Mouse (Mus musculus) CD8-positive naive resting alpha-beta T cell, adult 2 months (primary cell): ENCODE results near the gene 1600014C10Rik.

Experiments
- DNase-seq, 2 experiments: peaks; one replicate each; pipeline ENCODE4 v3.0.0; 2022; ENCODE audit warnings: low read depth in 2 of 2, low spot score in 2 of 2

The 1600014C10Rik gene

GRCm38 (mm10) chr7:38214473-38215214 lies 31.6 kb downstream of the 1600014C10Rik start:
- peak; percentile 16 to 26 for DNase-seq

DNA sequence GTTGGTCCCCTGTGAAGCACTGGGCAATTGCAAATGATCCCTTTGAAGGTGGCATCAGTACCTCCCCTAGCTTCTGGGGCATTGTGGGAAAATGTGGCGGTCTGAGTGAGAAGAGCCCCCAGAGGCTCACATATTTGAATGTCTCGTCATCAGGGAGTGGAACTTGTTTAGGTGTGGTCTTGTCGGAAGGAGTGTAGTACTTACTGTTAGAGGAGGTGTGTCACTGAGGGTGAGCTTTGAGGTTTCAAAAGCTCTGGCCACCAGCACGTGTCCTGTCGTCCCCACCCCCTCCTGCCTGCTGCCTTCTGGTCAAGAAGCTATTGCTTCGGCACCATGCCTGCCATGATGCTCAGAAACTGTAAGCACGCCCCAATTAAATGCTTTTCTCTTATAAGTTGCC lies 32.3 kb downstream of the 1600014C10Rik start:
- DNase-seq = no peak

GRCm38 (mm10) chr7:38215697-38216096 lies 32.7 kb downstream of the 1600014C10Rik start:
- DNase-seq = no peak

DNA sequence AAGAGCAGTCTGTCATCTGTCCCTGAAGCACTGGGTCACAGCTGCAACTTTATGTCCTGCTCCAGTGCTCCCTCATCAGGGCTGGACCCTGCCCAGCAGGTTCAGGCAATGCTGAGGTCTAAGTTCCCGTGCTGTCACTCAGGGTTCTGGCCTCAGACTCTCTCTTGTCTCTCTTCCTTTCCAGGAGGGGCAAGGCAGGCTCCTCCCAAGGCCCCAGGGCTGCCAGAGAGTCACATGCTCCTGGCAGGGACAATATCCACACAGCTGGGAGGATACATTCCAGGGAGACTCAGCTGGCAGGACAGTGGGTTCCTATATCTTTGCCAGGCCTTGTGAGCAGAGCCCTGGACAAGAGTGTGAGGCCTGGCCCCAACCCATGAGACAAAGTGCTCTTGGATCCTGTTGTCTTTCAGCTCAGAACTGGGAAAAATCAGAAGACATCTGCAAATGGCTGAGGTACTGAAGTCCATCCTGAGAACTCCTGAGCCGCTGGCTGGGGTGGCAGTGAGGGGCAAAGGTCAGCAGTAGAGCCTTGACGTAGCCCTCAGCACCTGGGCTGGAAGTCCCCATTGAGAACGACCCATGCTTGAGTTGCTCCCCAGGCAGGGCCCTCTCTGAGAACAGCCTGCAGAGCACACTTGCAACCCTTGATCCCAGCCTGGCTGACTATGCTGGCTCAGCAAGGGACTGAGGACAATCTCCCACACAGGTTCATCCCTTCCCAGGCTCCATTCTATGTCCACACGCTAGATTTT lies 34.6 kb downstream of the 1600014C10Rik start:
- no peak for DNase-seq

DNA sequence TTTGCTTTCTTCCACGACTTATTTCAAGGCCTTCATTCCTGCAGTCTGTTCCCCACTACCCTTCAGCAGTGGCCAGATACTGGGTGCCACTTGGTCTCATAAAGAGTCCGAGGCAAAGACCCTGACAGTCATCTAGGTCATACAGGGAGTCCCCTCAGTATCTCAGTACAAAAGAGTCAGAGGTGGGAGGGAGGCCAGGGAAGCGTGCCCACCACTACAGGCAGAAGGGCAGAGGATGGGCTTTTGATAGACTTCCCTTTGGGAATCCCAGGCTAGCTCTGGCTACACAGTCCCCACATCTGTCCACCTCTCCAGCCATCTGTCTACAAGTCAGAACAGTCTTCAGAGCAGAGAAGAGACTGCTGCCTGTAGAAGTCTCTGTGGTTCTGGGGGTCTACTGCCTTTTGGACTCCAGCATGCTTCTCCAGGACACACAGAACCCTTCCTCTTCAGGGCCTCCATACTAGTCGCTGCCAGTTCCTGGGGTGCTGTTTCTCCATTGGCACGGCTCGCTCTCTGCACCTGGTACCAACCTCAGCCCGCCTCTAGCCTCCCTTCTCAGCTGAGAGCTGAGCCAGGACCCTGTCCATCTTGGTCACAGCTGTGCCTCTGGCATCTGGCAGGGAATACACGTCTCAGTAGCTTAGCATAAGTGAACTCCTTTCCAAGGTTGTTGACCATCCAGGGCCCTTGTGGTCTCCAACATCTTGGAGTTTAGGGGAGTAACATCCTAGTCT lies 35.8 kb downstream of the 1600014C10Rik start:
- DNase-seq = no peak

DNA sequence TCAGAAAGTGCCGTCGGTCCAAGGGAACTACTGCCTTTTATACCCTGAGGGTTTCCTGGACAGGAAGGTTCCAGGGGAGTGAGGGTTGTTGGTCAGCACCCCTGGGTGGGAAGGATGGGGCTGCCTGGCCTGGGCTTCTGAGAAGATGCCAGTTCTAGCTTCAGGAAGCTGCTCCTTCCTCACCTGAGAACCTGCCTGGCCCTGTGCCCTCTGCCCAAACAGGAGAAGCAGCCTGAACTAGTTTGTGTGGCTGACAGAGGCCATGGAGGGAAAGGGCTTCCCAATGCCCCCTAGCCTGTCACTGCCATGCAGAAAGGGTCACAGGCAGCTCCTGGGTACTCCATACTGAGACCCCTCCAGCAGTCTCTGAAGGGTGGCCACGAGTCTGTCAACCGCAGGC lies 36.5 kb downstream of the 1600014C10Rik start:
- no peak for DNase-seq

DNA sequence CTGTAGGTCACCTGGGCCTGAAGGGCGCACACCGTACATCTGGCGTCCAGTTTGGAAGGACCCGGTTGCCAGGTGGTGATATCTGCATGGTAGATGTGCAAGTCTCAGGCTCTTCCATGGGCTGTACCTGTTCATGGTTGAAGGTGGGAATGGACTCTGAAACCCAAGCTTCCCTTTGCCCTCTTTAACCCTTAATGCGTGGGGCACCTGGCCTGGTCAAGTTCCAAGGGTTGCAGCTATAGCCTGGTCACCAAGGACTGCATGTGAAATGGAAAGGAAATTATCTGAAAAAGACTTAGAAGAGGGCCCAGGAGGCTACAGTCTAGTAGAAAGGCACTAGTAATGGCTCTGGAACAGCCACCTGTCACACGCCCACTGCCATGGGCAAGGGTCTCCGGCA lies 37.8 kb downstream of the 1600014C10Rik start:
- no peak for DNase-seq

GRCm38 (mm10) chr7:38224577-38225369 lies 41.8 kb downstream of the 1600014C10Rik start:
- DNase-seq = no peak

GRCm38 (mm10) chr7:38226226-38226625 lies 43.2 kb downstream of the 1600014C10Rik start:
- no peak for DNase-seq

DNA sequence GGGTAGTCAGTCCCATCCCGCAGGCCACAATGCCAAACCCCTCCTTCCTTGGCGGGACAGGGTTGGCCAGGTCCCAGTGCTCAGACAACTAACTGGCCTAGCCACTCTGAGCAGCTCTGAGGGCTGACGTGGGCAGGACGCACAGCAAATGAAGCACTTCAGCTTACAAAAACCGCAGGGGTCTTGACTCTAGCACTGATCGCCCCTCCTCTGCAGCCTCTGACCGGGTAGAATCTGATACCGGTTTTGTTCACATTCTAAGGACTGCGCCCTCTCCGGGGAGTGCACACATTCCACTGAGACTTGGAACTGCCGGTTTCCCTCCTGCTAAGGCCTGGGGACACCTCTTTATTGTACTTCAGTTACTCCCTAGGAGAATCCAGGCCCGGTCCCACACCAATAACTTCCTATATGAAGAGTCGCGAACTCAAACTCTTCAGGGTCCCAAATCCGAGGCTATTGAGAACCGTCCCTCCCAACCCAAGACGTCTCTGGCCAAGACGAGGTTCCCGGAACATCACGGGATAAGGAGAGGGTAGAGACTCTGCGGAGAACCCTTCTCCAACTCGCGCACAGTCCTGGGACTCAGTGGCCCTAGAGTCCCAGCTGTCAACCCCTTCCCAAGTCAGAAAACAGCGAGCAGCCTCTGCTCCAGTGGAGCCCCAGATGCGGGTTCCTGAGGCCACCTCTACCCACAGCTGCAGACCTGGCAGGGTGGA lies 44.3 kb downstream of the 1600014C10Rik start:
- DNase-seq = no peak

DNA sequence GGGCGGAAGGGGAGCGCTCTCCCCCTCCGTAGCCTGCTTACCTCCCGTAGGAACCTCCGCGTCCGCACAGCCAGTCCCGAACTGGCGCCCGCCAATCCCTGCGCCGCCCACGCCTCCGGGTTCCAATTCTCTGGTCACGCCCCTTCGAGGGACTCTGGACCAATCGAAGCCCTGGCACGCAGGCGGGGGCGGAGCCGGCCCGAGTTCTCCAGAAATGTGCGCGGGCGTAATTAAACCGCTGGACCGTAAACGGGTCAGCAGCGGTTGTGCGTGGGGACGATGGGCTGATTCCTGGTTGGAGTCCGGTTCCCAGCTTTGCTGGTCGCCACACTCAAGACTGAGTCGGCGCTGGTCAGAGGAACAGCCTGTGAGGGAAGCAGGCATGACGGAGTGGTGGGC lies 44.9 kb downstream of the 1600014C10Rik start, which contains the start of gene Plekhf1:
Plekhf1 (minus strand) TSS at position 117 of the 399 bp plus-strand sequence.
- peak; percentile 11 to 22 for DNase-seq

DNA sequence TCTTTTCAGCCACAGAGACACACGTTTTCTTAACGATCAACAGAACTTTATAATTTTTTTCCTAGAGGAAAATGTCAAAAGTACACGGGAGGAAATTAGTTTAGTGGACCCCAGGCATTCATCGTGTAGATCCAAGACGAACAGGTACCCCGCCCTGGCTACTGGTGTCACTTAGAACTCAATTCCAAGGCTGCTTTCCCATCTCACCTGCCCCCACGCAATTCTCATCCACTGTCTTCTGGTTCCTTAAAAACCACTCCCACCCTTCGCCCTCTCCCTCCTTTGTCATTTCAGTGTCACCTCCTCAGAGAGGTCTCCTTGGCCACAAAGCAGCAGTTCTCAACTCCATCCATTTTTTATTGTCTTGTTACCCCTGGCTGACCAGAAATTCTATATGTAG lies 45.3 kb downstream of the 1600014C10Rik start:
- DNase-seq = no peak

DNA sequence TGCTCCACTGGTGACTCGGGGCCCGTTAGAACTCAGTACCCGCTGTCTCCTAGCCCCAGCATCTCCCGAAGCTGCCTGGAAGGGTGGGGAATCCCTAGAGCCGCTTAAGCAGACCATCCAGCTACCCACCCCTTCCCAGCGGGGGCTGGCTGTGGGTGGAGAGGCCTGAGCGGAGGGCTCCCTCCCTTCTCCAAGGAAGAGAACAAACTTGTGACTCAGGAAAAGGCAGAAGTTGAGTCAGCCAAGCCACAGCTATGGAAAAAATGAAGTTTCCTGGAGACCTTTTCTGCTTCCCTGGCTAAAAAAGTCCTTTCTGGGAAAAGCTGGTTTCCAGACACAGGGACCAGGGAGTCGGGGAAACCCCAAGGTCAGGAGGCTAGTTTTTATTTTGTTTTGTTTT lies 47.3 kb downstream of the 1600014C10Rik start:
- DNase-seq = no peak

DNA sequence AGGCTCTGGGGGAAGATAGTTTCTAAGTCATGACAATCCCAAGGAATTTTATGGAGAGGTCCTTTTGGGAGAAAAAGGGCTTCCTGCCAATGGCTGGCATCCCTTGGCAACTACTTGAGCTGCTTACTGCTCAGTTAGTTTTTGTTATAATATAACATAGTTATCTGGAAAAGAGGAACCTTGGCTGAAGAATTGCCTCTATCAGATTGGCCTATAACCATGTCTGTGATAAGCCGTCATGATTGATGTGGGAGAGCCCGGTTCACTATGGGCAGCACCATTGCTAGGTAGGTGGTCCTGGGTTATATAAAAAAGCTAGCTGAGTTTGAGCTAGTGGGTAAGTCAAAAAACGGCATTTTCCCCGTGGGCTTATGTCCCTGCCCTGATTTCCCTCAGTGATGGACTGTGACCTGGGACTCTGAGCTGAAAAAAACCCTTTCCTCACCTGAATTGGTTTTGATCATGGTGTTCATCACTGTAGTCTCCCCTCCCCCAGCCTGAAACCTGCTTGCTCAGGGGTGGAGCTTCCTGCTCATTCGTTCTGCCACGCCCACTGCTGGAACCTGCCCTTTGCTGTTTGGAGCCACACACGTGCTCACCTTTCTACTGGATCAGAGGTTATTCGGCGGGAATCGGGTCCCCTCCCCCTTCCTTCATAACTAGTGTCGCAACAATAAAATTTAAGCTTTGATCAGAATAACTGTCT lies 53.5 kb downstream of the 1600014C10Rik start:
- DNase-seq = no peak

- no peak for DNase-seq
These were observed 54.1 kb downstream of the 1600014C10Rik start for GRCm38 (mm10) chr7:38237140-38237539.

DNA sequence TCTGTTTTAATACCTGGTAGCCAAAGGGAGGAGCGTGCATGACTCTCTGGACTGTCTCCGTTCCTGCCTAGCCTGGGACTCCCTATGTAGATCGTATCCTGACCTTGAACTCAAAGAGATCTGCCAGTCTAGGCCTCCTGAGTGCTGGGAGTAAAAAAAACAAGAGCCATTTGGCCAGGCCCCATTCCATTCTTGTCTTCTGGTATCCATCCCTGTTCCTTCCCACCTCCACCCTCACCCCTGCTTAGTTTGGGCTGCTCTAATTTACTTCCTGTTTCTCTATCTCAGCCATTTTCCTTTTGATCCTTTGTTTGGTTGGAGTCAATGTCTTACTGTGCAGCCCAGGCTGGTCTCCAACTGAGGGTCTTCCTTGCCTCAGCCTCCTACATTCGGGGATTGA lies 59.4 kb downstream of the 1600014C10Rik start:
- DNase-seq = no peak
